Mouse (Mus musculus): Measurements from ENCODE around the gene Rtn2. TPM values are rescaled to one million over a fixed set of nuclear protein-coding genes. Genes with fewer than 3 reads are reported as not detected.
A peak's percentile ranks its signal among the peaks of the same experiment; 100 is the strongest.

Rtn2 gene
- polyA plus RNA-seq, 1 experiment from 2014 or later: 7.4 TPM

GRCm38 (mm10) chr7:19305796-19306765 lies 23.7 kb downstream of the Rtn2 start:
- Histone ChIP-seq H3K4me2 (ENCODE audit: low read length) (no peak overlapping the region), H3K36me3 (ENCODE audit: insufficient read depth, low read length) (no peaks in the 10 kb centered on the region), H3K27me3 (ENCODE audit: insufficient read depth, low read length) (peaks cover 35% of the 10 kb centered on the region), H3K4me3 (replicated peaks; ENCODE audit: low read depth, low read length) (no peak overlapping the region), H3K9me3 (replicated peaks; ENCODE audit: low read length) (no peaks in the 10 kb centered on the region), H3K4me1 (replicated peaks; ENCODE audit: insufficient read depth, low read length) (peaks cover 17% of the 10 kb centered on the region; the same call in 1 of the 2 replicates), H3K9ac (ENCODE audit: low read depth, low read length) (no peak overlapping the region), H3K27ac (no peak overlapping the region)
- 46% methylated on average over 16 of the region's 16 CpGs for WGBS
- no peak for TF ChIP-seq CTCF (IDR thresholded peaks at IDR 0.05; ENCODE audit: low read depth)
- ATAC-seq (replicated peaks; ENCODE audit: low FRiP score, low read depth) (no peak), DNase-seq (ENCODE audit: low spot score) (no peak)

- Histone ChIP-seq H3K27me3 (ENCODE audit: insufficient read depth, low read length) (peaks cover 32% of the 10 kb centered on the region), H3K4me3 (replicated peaks; ENCODE audit: low read depth, low read length) (no peak overlapping the region), H3K27ac (no peak overlapping the region), H3K9me3 (replicated peaks; ENCODE audit: low read length) (no peaks in the 10 kb centered on the region), H3K9ac (ENCODE audit: low read depth, low read length) (0 out of 2 replicates have a peak overlapping the region, but pooled peaks have one; percentile 54), H3K36me3 (ENCODE audit: insufficient read depth, low read length) (no peaks in the 10 kb centered on the region), H3K4me2 (ENCODE audit: low read length) (peak overlapping the region; percentile 86; the same call in 1 of the 2 replicates), H3K4me1 (replicated peaks; ENCODE audit: insufficient read depth, low read length) (peaks cover 13% of the 10 kb centered on the region; the same call in 1 of the 2 replicates)
- TF ChIP-seq CTCF (IDR thresholded peaks at IDR 0.05; ENCODE audit: low read depth): no peak
- ATAC-seq (replicated peaks; ENCODE audit: low FRiP score, low read depth) (no peak), DNase-seq (ENCODE audit: low spot score) (no peak)
- 72% methylated on average over 25 of the region's 25 CpGs for WGBS
Observed at GRCm38 (mm10) chr7:19306819-19307738, 24.7 kb downstream of the Rtn2 start.

GRCm38 (mm10) chr7:19307739-19308453 lies 25.5 kb downstream of the Rtn2 start:
- H3K4me3 ChIP-seq (replicated peaks; ENCODE audit: low read depth, low read length): peak overlapping the region; percentile 52
- H3K4me2 ChIP-seq (ENCODE audit: low read length): peak overlapping the region; percentile 86
- peak; percentile 89 for DNase-seq (ENCODE audit: low spot score)
- WGBS: 1% methylated on average over 18 of the region's 18 CpGs
- peaks cover 13% of the 10 kb centered on the region; the same call in 1 of the 2 replicates for H3K4me1 ChIP-seq (replicated peaks; ENCODE audit: insufficient read depth, low read length)
- H3K9ac ChIP-seq (ENCODE audit: low read depth, low read length): peak overlapping the region; percentile 54; the same call in 1 of the 2 replicates
- H3K27me3 ChIP-seq (ENCODE audit: insufficient read depth, low read length): peaks cover 24% of the 10 kb centered on the region
- peak; percentile 48; the same call in 1 of the 2 replicates for ATAC-seq (replicated peaks; ENCODE audit: low FRiP score, low read depth)
- H3K9me3 ChIP-seq (replicated peaks; ENCODE audit: low read length): no peaks in the 10 kb centered on the region
- H3K36me3 ChIP-seq (ENCODE audit: insufficient read depth, low read length): no peaks in the 10 kb centered on the region
- peak; percentile 16; the same call in 1 of the 2 replicates for TF ChIP-seq CTCF (IDR thresholded peaks at IDR 0.05; ENCODE audit: low read depth)
- H3K27ac ChIP-seq: peak overlapping the region; percentile 65

GRCm38 (mm10) chr7:19308454-19309277 lies 26.2 kb downstream of the Rtn2 start:
- peak; percentile 47; the same call in 1 of the 2 replicates for TF ChIP-seq CTCF (IDR thresholded peaks at IDR 0.05; ENCODE audit: low read depth)
- H3K36me3 ChIP-seq (ENCODE audit: insufficient read depth, low read length): no peaks in the 10 kb centered on the region
- WGBS: under 1% methylated on average over 58 of the region's 58 CpGs
- H3K9me3 ChIP-seq (replicated peaks; ENCODE audit: low read length): no peaks in the 10 kb centered on the region
- H3K27ac ChIP-seq: peak overlapping the region; percentile 65
- peak; percentile 97 for DNase-seq (ENCODE audit: low spot score)
- peak overlapping the region; percentile 54 for H3K9ac ChIP-seq (ENCODE audit: low read depth, low read length)
- peak overlapping the region; percentile 52 for H3K4me3 ChIP-seq (replicated peaks; ENCODE audit: low read depth, low read length)
- peak overlapping the region; percentile 86 for H3K4me2 ChIP-seq (ENCODE audit: low read length)
- peak; percentile 81 for ATAC-seq (replicated peaks; ENCODE audit: low FRiP score, low read depth)
- H3K27me3 ChIP-seq (ENCODE audit: insufficient read depth, low read length): peaks cover 19% of the 10 kb centered on the region
- peaks cover 13% of the 10 kb centered on the region; the same call in 1 of the 2 replicates for H3K4me1 ChIP-seq (replicated peaks; ENCODE audit: insufficient read depth, low read length)

- no peak for DNase-seq (ENCODE audit: low spot score)
Observed at GRCm38 (mm10) chr7:19309278-19309883, 27.0 kb downstream of the Rtn2 start.

More at GRCm38 (mm10) chr7:19309278-19309883, 27.0 kb downstream of the Rtn2 start:
- Histone ChIP-seq H3K4me1 (replicated peaks; ENCODE audit: insufficient read depth, low read length) (peaks cover 13% of the 10 kb centered on the region; the same call in 1 of the 2 replicates), H3K9me3 (replicated peaks; ENCODE audit: low read length) (no peaks in the 10 kb centered on the region), H3K4me2 (ENCODE audit: low read length) (peak overlapping the region; percentile 86), H3K27ac (no peak overlapping the region), H3K9ac (ENCODE audit: low read depth, low read length) (peak overlapping the region; percentile 25), H3K27me3 (ENCODE audit: insufficient read depth, low read length) (peaks cover 14% of the 10 kb centered on the region), H3K36me3 (ENCODE audit: insufficient read depth, low read length) (no peaks in the 10 kb centered on the region), H3K4me3 (replicated peaks; ENCODE audit: low read depth, low read length) (peak overlapping the region; percentile 52)
- TF ChIP-seq CTCF (IDR thresholded peaks at IDR 0.05; ENCODE audit: low read depth): no peak
- under 1% methylated on average over 48 of the region's 48 CpGs for WGBS
- ATAC-seq (replicated peaks; ENCODE audit: low FRiP score, low read depth): no peak

All from kidney, postnatal 0 days (tissue).